Mouse (Mus musculus) G1E (cell line): Measurements from ENCODE around the gene Ntpcr.

ENCODE experiments used
- CTCF ChIP-seq: IDR thresholded peaks from 2 replicates; pipeline ENCODE4 v1.5.1; 2012; ENCODE audit warnings: low read depth, low read length, inconsistent platforms, mixed read lengths
- GATA1 ChIP-seq: IDR thresholded peaks from 2 replicates; pipeline ENCODE4 v1.6.1; 2012; ENCODE audit warnings: borderline replicate concordance, low read length, inconsistent platforms, mixed read lengths
- GATA2 ChIP-seq: IDR thresholded peaks from 2 replicates; pipeline ENCODE4 v1.6.1; 2012; ENCODE audit warnings: low read depth, low read length, inconsistent platforms, borderline replicate concordance
- POLR2AphosphoS5 ChIP-seq: IDR thresholded peaks from 2 replicates; pipeline ENCODE4 v1.6.1; 2012; ENCODE audit warnings: low read depth, low read length, inconsistent platforms; ENCODE audit not compliant: insufficient replicate concordance
- TAL1 ChIP-seq: conservative IDR thresholded peaks from 2 replicates; pipeline ENCODE4 v1.6.1; 2012; ENCODE audit warnings: low read depth, low read length, inconsistent platforms, mixed read lengths

GRCm38 (mm10) chr8:125738956-125739355 is 9.2 kb downstream of the Ntpcr start:
- TF ChIP-seq CTCF (no peak), GATA1 (no peak), POLR2AphosphoS5 (no peak), TAL1 (no peak), GATA2 (no peak)
